Mouse (Mus musculus) heart, embryonic 15.5 days (tissue): ENCODE results near the gene Rpl36. TPM values are rescaled to one million over a fixed set of nuclear protein-coding genes. Genes with fewer than 3 reads are reported as not detected.
"Not testable (repeated sequence)": the region's sequence is repeated elsewhere in the genome, so short reads cannot be mapped to it uniquely, and the experiment has no call there.

Experiments
- ATAC-seq: fragments of 200-750 bp; cut with Nextera tagmentation; replicated peaks from 2 replicates; pipeline ENCODE4 v1.8.0; 2017; ENCODE audit warnings: low read depth, moderate TSS enrichment; ENCODE audit not compliant: insufficient number of reproducible peaks, insufficient read depth, low FRiP score
- H3K27ac ChIP-seq: fragments of 300-500 bp; sonication (generic); 2 replicates; pipeline ENCODE4 v1.5.1; 2015; ENCODE audit warnings: mild to moderate bottlenecking, inconsistent platforms
- H3K27me3 ChIP-seq: fragments of 300-500 bp; sonication (generic); 2 replicates; pipeline ENCODE4 v1.6.1; 2015; ENCODE audit warnings: inconsistent platforms
- H3K36me3 ChIP-seq: fragments of 300-500 bp; sonication (generic); 2 replicates; pipeline ENCODE4 v1.6.1; 2015; ENCODE audit warnings: mild to moderate bottlenecking, inconsistent platforms
- H3K4me1 ChIP-seq: fragments of 300-500 bp; sonication (generic); replicated peaks from 2 replicates; pipeline ENCODE4 v1.6.1; 2015; ENCODE audit warnings: inconsistent platforms
- H3K4me2 ChIP-seq: fragments of 300-500 bp; sonication (generic); 2 replicates; pipeline ENCODE4 v1.6.1; 2015; ENCODE audit warnings: inconsistent platforms, mild to moderate bottlenecking, moderate library complexity
- H3K4me3 ChIP-seq: fragments of 300-500 bp; sonication (generic); 2 replicates; pipeline ENCODE4 v1.5.1; 2015; ENCODE audit warnings: mild to moderate bottlenecking, inconsistent platforms
- H3K9ac ChIP-seq: fragments of 300-500 bp; sonication (generic); 2 replicates; pipeline ENCODE4 v1.6.1; 2015; ENCODE audit warnings: mild to moderate bottlenecking, inconsistent platforms
- H3K9me3 ChIP-seq: fragments of 300-500 bp; sonication (generic); replicated peaks from 2 replicates; pipeline ENCODE4 v1.6.1; 2016; ENCODE audit warnings: inconsistent platforms
- WGBS: fragments of 180-500 bp; shearing (Covaris S2); methylation state at CpG from one replicate; pipeline ENCODE4 v1.1.7; 2015; ENCODE audit warnings: mixed read lengths; 5-methylcytosine and 5-hydroxymethylcytosine counted together
- polyA plus RNA-seq: library from polyadenylated mRNA; unstranded; fragments of >200 nt; fragmentation: Nextera tagmentation; extraction: Ambion mirVana; gene quantifications from 2 replicates; pipeline ENCODE4 v1.2.1, GENCODE M21; 2015

The Rpl36 gene
- polyA plus RNA-seq, 1 experiment from 2014 or later, result 1,311 TPM

- Histone ChIP-seq H3K4me2 (peak overlapping the region; percentile 96), H3K4me1 (peaks cover 22% of the 10 kb centered on the region), H3K27ac (peak overlapping the region; percentile 74), H3K27me3 (peaks cover 3% of the 10 kb centered on the region; the same call in 1 of the 2 replicates), H3K9me3 (no peaks in the 10 kb centered on the region), H3K4me3 (peak overlapping the region; percentile 98), H3K36me3 (peaks cover 15% of the 10 kb centered on the region), H3K9ac (peak overlapping the region; percentile 96)
- WGBS, result 1% methylated on average over 32 of the region's 32 CpGs
- ATAC-seq, result no peak
These were observed 13.0 kb downstream of the Rpl36 start for GRCm38 (mm10) chr17:56626260-56626659.

DNA sequence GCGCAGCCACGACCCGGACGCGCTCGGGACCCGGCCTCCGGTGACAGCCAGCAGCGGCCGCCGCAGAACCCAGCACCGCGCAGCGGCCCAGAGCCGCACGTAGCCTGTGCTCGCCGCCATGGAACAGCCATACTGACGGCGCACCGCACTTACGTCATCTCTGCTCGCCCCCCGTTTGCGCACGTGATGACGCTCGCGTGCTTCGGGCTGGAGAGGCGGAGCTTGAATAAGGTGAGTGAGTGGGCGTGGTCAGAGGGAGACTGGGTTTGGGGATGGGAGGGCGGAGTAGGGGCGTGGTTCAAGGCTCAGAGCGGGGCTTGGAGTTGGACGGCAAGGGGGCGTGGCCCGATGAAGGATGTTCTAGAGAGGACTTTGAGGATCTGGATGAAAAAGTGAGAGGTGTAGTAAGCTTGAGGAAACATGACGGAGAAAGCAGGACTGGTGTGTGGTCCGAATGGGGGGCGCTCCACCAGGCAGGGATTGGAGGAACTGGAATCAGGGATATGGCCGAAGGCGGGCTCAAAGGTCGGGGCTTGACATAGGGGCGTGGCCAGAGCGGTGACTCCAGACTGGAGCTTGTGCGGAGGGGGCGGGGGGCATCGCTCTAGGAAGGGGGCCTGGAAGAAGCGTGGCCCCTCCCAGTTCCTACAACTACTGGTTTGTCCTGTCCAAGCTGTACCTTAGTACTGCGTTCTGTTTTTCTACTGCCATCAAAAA, 13.7 kb downstream of the Rpl36 start, which contains the start of gene Lonp1:
Gene Lonp1 (minus strand): TSS at position 134 of the 717 bp plus-strand sequence.
- WGBS, result under 1% methylated on average over 51 of the region's 51 CpGs
- peak within 1 kb of the TSS; percentile 96 for H3K4me2 ChIP-seq
- H3K27ac ChIP-seq, result peak within 1 kb of the TSS; percentile 74
- H3K36me3 ChIP-seq, result peaks cover 10% of the 10 kb centered on the region
- no peaks in the 10 kb centered on the region for H3K9me3 ChIP-seq
- H3K4me3 ChIP-seq, result peak within 1 kb of the TSS; percentile 98
- peaks cover 22% of the 10 kb centered on the region for H3K4me1 ChIP-seq
- peaks cover 3% of the 10 kb centered on the region; the same call in 1 of the 2 replicates for H3K27me3 ChIP-seq
- ATAC-seq, result peak; percentile 93
- peak within 1 kb of the TSS; percentile 96 for H3K9ac ChIP-seq

- H3K9ac ChIP-seq, result peak within 1 kb of the TSS; percentile 25
- H3K4me1 ChIP-seq, result peaks cover 22% of the 10 kb centered on the region
- peak within 1 kb of the TSS; percentile 57 for H3K27ac ChIP-seq
- H3K4me2 ChIP-seq, result peak within 1 kb of the TSS; percentile 96
- H3K4me3 ChIP-seq, result peak within 1 kb of the TSS; percentile 98
- H3K9me3 ChIP-seq, result no peaks in the 10 kb centered on the region
- peaks cover 2% of the 10 kb centered on the region; the same call in 1 of the 2 replicates for H3K36me3 ChIP-seq
- H3K27me3 ChIP-seq, result peaks cover 3% of the 10 kb centered on the region; the same call in 1 of the 2 replicates
- 0 out of 2 replicates have a peak, but pooled peaks have one; percentile 5 for ATAC-seq
- 9% methylated on average over 26 of the region's 26 CpGs for WGBS
These were observed 14.5 kb downstream of the Rpl36 start, which contains the start of gene Catsperd for GRCm38 (mm10) chr17:56627530-56628277. Gene Catsperd (plus strand): TSS chr17:56628143.

DNA sequence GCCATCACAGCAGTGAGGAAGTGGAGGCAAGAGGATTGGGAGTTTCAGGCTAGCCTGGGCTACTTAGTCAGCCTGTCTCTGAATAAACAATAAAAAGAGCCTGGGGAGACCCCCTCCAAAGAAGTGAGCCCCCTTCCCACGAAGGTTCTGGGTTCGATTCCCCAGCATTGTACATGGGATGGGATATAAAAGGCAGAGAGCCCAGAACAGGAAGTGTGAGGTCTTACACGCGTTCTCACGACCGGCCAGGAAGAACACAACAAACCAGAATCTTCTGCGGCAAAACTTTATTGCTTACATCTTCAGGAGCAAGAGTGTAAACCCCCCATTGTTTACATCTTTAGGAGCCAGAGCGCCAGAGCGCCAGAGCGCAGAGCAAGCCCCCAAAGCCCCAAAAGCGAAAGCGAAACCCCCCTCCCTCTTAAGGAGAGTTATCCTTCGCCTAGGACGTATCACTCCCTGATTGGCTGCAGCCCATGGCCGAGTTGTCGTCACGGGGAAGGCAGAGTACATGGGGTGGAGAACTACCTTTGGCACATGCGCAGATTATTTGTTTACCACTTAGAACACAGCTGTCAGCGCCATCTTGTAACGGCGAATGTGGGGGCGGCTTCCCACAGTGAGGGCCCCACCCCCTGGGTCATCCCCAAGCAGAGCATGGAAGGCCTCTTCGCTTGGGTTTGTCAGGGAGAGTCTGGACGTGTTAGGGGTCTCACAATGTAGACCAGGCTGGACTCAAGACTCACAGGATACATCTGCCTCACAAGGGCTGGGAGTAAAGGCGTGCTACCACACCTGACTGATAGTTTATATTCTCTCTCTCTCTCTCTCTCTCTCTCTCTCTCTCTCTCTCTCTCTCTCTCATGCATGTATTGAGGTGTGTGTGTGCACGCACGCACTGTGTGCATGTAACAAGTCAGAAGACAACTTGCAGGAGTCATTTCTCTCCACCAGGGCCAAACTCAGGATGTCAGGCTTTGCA, 16.9 kb downstream of the Rpl36 start:
- not testable (repeated sequence) for H3K9ac ChIP-seq, H3K27ac ChIP-seq, H3K9me3 ChIP-seq, H3K27me3 ChIP-seq, H3K36me3 ChIP-seq, H3K4me3 ChIP-seq, H3K4me2 ChIP-seq, ATAC-seq
- 82% methylated on average over 27 of the region's 27 CpGs for WGBS
- peaks cover 19% of the 10 kb centered on the region for H3K4me1 ChIP-seq

- Histone ChIP-seq H3K9ac (no peak overlapping the region), H3K4me2 (no peak overlapping the region), H3K4me1 (peaks cover 7% of the 10 kb centered on the region), H3K27ac (no peak overlapping the region), H3K36me3 (no peaks in the 10 kb centered on the region), H3K27me3 (peaks cover 3% of the 10 kb centered on the region; the same call in 1 of the 2 replicates), H3K9me3 (no peaks in the 10 kb centered on the region), H3K4me3 (no peak overlapping the region)
- 57% methylated on average over 4 of the region's 4 CpGs for WGBS
- ATAC-seq, result no peak
These were observed 18.6 kb downstream of the Rpl36 start for GRCm38 (mm10) chr17:56631807-56632206.

DNA sequence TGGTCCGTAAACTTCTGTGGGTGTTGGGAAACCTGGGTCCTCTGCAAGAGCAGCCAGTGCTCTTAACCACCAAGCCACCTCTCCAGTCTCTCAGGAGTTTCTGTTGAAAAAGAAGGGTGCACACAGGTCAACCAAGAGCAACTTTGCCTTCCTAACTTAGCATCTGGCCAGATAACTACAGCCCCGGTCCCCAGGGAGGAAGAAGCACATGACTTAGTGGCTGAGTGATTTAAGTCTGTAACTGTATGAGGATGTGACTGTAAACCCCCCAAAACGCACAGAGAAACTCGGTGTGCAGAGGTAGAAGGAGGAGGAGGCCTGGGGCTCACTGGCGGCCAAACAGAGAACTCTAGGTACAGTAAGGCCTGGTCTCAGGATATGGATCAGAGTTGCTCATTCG, 20.8 kb downstream of the Rpl36 start:
- Histone ChIP-seq H3K36me3 (no peaks in the 10 kb centered on the region), H3K9me3 (no peaks in the 10 kb centered on the region), H3K9ac (no peak overlapping the region), H3K27ac (no peak overlapping the region), H3K4me1 (no peaks in the 10 kb centered on the region), H3K4me3 (no peak overlapping the region), H3K27me3 (no peaks in the 10 kb centered on the region), H3K4me2 (no peak overlapping the region)
- 75% methylated on average over 6 of the region's 6 CpGs for WGBS
- no peak for ATAC-seq

DNA sequence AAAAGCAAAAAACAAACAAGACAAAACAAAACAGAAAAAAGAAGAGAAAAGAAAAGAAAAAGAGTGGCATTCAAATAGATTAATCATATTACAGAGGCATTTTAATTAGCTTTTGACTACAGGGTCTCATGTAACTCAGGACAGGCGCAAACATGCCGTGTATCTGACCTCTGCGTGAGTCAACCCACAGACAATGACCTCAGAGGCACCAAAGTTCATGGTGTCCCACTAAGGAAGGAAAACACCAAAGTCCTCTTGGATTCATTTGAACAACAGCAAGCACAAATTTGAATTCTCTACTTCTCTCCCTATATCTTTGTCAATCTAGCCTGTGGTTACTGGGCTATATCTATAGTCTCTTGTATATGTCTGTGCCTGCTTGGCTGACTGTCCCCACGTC, 30.0 kb downstream of the Rpl36 start:
- Histone ChIP-seq H3K9me3 (no peaks in the 10 kb centered on the region), H3K27ac (no peak overlapping the region), H3K4me2 (no peak overlapping the region), H3K36me3 (no peaks in the 10 kb centered on the region), H3K4me1 (peaks cover 2% of the 10 kb centered on the region; the same call in 1 of the 2 replicates), H3K27me3 (0 out of 2 replicates have a peak, but pooled peaks cover 5% of the 10 kb centered on the region), H3K9ac (no peak overlapping the region), H3K4me3 (no peak overlapping the region)
- ATAC-seq, result no peak
- WGBS, result 81% methylated on average over 4 of the region's 4 CpGs

DNA sequence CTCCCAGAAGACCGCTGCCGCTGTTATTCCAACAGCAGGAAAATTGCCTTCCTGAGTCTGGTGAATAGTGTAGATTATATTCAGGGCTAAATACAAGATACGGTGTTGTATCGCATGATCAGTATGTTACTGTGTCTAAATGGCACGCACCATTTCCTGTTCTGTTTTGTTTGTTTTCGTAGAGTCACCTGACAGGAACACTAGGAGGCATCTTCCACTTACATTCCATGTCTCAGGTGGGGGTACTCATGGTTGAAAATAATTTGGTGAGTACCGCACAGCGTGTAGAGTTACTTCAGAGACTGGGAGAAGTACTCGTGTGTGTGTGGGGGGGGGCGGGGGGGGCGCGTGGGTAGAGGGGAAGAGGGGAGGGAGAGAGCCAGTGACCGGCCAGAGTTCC, 34.3 kb downstream of the Rpl36 start:
- WGBS, result 46% methylated on average over 13 of the region's 13 CpGs
- H3K27me3 ChIP-seq, result no peaks in the 10 kb centered on the region
- no peak overlapping the region for H3K9ac ChIP-seq
- H3K4me1 ChIP-seq, result peaks cover 2% of the 10 kb centered on the region; the same call in 1 of the 2 replicates
- H3K36me3 ChIP-seq, result no peaks in the 10 kb centered on the region
- no peak overlapping the region for H3K4me2 ChIP-seq
- H3K4me3 ChIP-seq, result no peak overlapping the region
- no peak for ATAC-seq
- H3K9me3 ChIP-seq, result no peaks in the 10 kb centered on the region
- H3K27ac ChIP-seq, result no peak overlapping the region

DNA sequence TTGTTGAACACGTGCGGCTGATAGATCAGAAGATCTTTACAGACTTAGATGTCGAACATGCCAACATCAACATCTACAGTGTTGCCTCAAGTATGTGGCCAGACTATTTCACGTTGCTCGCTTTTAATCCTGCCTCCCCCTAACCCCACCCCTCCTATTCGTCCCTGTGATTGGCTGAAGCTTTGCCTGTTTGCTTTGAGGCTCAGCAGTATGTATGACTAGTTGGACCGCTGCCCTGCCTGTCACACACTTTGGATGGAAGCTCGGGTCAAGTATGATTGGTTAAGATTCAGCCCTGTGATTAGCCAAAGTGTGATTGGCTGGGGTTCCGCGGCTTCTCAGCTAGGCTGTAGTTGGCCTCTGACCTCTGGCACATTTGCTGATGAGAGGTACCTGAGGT, 38.6 kb downstream of the Rpl36 start:
- ATAC-seq, result no peak
- no peaks in the 10 kb centered on the region for H3K9me3 ChIP-seq
- H3K27ac ChIP-seq, result no peak overlapping the region
- H3K27me3 ChIP-seq, result no peaks in the 10 kb centered on the region
- H3K4me2 ChIP-seq, result no peak overlapping the region
- 25% methylated on average over 10 of the region's 10 CpGs for WGBS
- H3K36me3 ChIP-seq, result no peaks in the 10 kb centered on the region
- no peak overlapping the region for H3K4me3 ChIP-seq
- peaks cover 2% of the 10 kb centered on the region; the same call in 1 of the 2 replicates for H3K4me1 ChIP-seq
- H3K9ac ChIP-seq, result no peak overlapping the region

GRCm38 (mm10) chr17:56654771-56655170, 41.6 kb downstream of the Rpl36 start:
- no peaks in the 10 kb centered on the region for H3K4me1 ChIP-seq
- H3K36me3 ChIP-seq, result no peaks in the 10 kb centered on the region
- no peak overlapping the region for H3K9ac ChIP-seq
- no peak for ATAC-seq
- no peak overlapping the region for H3K4me2 ChIP-seq
- H3K27me3 ChIP-seq, result no peaks in the 10 kb centered on the region
- H3K27ac ChIP-seq, result no peak overlapping the region
- no peak overlapping the region for H3K4me3 ChIP-seq
- H3K9me3 ChIP-seq, result no peaks in the 10 kb centered on the region
- 62% methylated on average over 2 of the region's 2 CpGs for WGBS
